Mouse (Mus musculus): Measurements from ENCODE around the gene Ankrd63. TPM values are rescaled to one million over a fixed set of nuclear protein-coding genes. Genes with fewer than 3 reads are reported as not detected.

The Ankrd63 gene
- 1.1 and 1.2 TPM in 2 replicates for polyA plus RNA-seq (2012; rRNA removed)

GRCm38 (mm10) chr2:118703913-118704730 is at the start of gene Ankrd63:
Gene Ankrd63 (minus strand): TSS chr2:118703963.

GRCm38 (mm10) chr2:118745232-118745884 is 41.6 kb upstream of the Ankrd63 start, which contains the start of gene Inafm2:
Gene Inafm2 (plus strand): TSS chr2:118745758.

GRCm38 (mm10) chr2:118728337-118728736 is 24.6 kb upstream of the Ankrd63 start, which contains the start of gene Plcb2:
Gene Plcb2 (minus strand): TSS chr2:118728438.

GRCm38 (mm10) chr2:118662902-118663803 is 40.6 kb downstream of the Ankrd63 start, which contains the start of gene Pak6:
Gene Pak6 (plus strand): TSS chr2:118663303.

Other genes starting within 250 kb of the Ankrd63 start
- gene Srp14, start 224.3 kb downstream of the Ankrd63 start, polyA plus RNA-seq (2012; rRNA removed), result 230 and 254 TPM in 2 replicates
- gene Bmf, start 154.3 kb downstream of the Ankrd63 start, polyA plus RNA-seq (2012; rRNA removed), result 4.5 and 5.0 TPM in 2 replicates
- gene Bub1b, start 105.8 kb downstream of the Ankrd63 start, polyA plus RNA-seq (2012; rRNA removed), result 7.8 and 11.1 TPM in 2 replicates
- 46.3 and 57.9 TPM in 2 replicates for gene Pak6, start 40.7 kb downstream of the Ankrd63 start, polyA plus RNA-seq (2012; rRNA removed)
- gene Plcb2, start 24.5 kb upstream of the Ankrd63 start, polyA plus RNA-seq (2012; rRNA removed), result 1.2 TPM in 2 replicates
- 10.3 and 10.6 TPM in 2 replicates for gene Inafm2, start 41.8 kb upstream of the Ankrd63 start, polyA plus RNA-seq (2012; rRNA removed)
- 1.6 and 1.8 TPM in 2 replicates for gene Ccdc9b, start 58.7 kb upstream of the Ankrd63 start, polyA plus RNA-seq (2012; rRNA removed)
- gene Phgr1, start 68.8 kb upstream of the Ankrd63 start, polyA plus RNA-seq (2012; rRNA removed), result 1.8 TPM in 1 of 2 replicates, not detected in the other
- 98.3 and 98.9 TPM in 2 replicates for gene Disp2, start 75.8 kb upstream of the Ankrd63 start, polyA plus RNA-seq (2012; rRNA removed)
- gene Knstrn, start 110.0 kb upstream of the Ankrd63 start, polyA plus RNA-seq (2012; rRNA removed), result 14.1 and 15.7 TPM in 2 replicates
- 51.4 and 54.8 TPM in 2 replicates for gene Ivd, start 158.0 kb upstream of the Ankrd63 start, polyA plus RNA-seq (2012; rRNA removed)
- 15.9 and 19.6 TPM in 2 replicates for gene Bahd1, start 196.4 kb upstream of the Ankrd63 start, polyA plus RNA-seq (2012; rRNA removed)
- gene Chst14, start 222.5 kb upstream of the Ankrd63 start, polyA plus RNA-seq (2012; rRNA removed), result 4.8 and 5.2 TPM in 2 replicates

Data from central nervous system, embryonic 18 days (tissue).